Mouse (Mus musculus): ENCODE measurements at regions not wholly inside any gene's neighbourhood (a gene's known extent, or its start where the extent isn't known, plus 50 kb on each side); places are given as distances from the start of the nearest gene placed in this dataset.

- TF ChIP-seq POLR2A (IDR thresholded peaks at IDR 0.05; ENCODE audit: insufficient read length, low read depth) = no peak
- TF ChIP-seq POLR2AphosphoS2 (IDR thresholded peaks at IDR 0.05; ENCODE audit: insufficient read length, low read depth) = no peak
Measured at GRCm38 (mm10) chr13:113470822-113471557, 147.4 kb downstream of the Snx18 start.
